Mouse (Mus musculus): Measurements from ENCODE around the gene Akr1c12.
"Not testable (repeated sequence)": the region's sequence is repeated elsewhere in the genome, so short reads cannot be mapped to it uniquely, and the experiment has no call there.

Gene Akr1c12

DNA sequence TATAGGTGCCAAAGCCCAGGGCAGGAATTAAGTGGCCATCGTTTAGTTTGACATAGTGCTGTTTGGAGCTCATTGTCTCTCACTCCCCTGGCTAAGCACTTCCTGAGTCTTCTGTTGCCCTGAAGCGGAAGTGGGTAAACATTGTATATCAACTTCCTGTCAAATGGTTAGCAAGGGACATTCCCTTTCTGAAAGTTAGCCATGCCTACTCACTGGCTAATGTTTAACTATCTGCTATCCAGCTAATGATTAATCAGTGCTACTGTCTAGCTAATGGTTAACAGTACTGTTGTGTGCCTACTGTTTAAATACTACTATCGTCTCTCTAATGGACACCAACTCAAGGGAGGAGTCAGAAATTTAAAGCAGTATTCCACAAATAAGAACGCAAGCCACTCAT is at the start of gene Akr1c12:
Gene Akr1c12, minus strand, starts transcription at position 150 of the 400 bp plus-strand sequence.
- in situ Hi-C loops (cut with MboI; ENCODE audit: low sequenced_read_pairs), result no loop called here

DNA sequence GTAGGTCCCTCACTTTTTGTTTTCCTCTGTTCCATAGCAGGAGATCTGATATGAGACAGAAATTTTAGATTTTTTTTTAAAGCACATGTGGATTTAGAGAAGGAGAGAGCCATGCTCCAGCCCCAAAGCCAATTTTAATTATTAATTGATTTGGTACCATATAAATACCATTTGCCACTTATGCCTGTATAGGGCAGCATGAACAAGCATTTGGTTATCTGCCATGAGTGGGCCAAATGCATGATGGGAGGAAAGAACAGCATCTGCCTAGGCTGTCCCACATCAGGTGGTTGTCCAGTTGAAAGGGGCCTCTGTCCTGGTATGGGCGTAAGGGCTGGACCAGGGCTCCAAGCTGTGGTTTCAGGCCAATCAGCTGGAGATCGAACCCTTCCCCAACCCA is 39.5 kb upstream of the Akr1c12 start:
- in situ Hi-C loops (cut with MboI; ENCODE audit: low sequenced_read_pairs), result no loop called here

DNA sequence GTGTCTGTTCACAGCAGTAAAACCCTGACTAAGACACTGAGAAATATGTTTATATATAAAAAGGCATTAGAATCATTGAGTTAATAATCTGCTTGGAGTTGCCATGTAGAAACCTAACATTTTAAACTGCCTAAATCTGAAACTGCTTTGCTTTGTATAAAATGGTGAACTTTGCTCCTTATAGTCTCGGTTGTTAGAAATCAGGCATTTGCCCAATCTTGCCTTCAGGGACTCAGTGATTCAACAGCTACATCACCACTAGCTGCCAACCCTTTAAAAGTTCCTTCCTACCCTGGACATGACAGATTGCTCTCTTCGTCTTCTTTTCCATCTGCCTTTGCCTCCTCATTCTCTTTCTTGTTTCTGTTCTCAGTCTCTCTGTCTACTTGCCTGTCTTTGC is 34.7 kb upstream of the Akr1c12 start:
- in situ Hi-C loops (cut with MboI; ENCODE audit: low sequenced_read_pairs), result no loop called here

DNA sequence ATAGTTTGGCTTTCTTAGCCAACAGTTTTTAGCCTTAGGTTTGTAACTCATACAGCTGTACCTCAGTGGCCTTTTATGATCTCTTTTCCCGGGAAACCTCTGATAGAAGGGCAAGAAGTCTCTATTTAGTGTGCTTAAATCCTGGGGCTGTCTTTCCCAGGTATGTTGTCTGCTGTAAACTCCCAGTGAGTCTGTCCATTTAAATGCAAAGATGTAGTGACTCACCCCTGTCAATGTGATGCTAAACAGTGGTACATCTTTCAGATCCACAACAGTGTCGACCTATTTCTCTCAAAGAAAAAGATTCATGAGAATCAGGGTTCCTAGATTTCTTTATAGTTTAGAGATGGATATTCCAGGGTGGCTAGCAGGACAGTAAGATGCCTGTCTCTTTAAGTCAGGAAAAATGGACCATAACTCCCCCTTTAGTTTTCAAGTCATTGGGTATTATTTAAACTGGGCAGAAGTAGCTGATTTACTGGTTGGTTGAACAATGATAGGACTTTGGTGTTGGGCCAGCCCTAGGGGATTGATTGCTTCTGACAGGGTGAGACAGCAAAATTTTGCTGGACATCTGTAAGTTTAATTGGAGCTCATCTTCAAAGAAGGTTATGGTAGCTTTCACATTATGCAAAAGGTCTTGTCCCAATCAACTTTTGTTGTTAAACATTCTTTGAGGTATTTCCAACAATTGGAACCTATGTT is 25.8 kb upstream of the Akr1c12 start:
- in situ Hi-C loops (cut with MboI; ENCODE audit: low sequenced_read_pairs), result no loop called here

DNA sequence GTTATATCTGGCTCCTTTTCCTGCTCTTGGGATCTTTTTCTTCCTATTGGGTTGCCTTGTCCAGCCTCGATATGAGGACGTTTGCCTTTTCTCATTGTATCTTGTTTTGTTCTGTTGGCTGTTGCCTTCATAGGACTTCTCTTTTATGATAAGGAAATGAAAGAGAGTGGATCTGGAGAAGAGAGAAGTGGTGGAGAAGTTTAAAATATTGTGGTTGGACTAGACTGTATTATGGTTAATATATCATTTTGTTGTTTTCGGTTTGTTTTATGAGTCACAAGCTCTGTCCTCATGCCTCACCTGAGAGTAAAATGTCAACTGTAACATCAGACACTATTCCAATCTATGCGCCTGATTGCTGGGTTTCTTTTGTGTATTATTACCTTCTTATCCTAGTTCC is 17.8 kb upstream of the Akr1c12 start:
- in situ Hi-C loops (cut with MboI; ENCODE audit: low sequenced_read_pairs), result no loop called here

DNA sequence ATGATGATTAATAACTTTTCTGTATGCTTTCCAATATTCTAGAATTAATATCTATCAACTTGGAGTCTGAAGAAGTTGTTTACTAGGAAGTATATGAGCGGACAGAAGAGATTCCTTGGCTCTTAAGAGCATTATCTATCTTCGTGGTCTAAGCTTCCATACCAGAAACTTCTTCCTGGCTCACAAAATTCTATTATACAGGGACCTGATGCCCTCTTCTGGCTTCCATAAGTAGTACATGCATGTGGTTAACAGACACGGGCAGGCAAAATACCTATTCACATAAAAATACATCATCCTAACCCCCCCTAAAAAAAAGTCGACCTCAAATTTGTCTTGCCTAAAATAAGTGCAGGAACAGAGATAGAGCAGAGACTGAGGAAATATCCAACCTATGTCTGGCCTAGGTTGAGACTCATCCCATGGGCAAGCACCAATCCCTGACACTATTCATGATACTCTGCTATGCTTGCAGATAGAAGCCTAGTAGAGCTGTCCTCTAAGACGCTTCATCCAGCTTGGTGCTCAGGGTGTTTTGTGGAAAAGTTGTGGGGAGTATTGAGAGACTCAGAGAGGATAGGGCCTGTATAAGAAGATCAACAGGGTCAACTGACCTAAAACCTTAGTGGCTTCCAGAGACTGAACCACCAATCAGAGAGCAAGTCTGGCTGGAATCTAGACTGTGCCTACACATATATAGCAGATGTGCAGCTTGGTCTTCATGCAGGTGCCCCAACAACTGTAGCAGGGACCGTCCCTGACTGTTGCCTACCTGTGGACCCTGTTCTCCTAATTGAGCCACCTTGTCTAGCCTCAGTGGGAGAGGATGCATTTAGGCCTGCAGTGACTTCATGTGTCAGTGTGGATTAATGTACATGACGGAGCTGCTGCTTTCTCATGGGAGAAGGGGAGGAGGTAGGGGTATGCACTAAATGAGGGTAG is 2.5 kb upstream of the Akr1c12 start:
- in situ Hi-C loops (cut with MboI; ENCODE audit: low sequenced_read_pairs), result loop anchor here (10.0 kb wide), 1 partner anchor 167 kb away; no protein-coding TSS in a partner anchor

DNA sequence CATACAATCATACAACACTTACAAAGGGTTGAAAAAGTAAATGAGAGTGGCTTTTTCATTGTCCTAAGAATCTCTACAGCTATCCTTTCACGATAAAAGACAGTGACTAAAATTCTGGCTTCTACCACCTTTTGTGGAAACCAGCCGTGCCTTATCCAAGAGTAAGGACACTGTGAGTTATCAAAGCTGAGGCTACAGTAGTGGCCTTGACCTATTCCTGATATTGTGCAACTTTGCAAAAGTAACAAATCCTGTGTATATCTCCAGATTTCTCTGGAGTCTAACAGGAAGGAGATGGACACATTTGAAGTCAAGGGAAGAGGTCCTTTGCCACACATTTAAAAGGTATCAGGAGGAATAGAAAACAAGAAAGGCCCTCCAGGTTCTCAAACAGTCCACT is 1.7 kb downstream of the Akr1c12 start:
- in situ Hi-C loops (cut with MboI; ENCODE audit: low sequenced_read_pairs), result no loop called here

DNA sequence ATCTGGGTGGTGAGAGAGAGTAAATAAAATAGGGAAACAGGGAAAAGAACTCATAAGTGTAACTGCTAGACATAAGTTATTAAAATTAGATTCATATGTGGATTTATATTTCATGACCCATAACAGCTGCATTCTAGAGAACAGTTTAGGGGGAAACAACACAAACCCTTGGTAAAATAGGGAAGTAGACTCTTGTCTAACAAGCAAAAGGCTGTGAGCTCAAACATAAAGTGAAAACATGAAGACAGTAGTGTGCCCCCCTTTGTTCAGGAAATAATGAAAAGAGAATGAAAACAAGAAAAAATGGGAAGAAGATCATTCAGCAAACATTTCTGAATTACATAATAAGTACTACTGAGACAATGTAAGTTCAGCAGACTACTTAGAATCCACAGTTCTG is 8.4 kb downstream of the Akr1c12 start:
- in situ Hi-C loops (cut with MboI; ENCODE audit: low sequenced_read_pairs), result no loop called here

DNA sequence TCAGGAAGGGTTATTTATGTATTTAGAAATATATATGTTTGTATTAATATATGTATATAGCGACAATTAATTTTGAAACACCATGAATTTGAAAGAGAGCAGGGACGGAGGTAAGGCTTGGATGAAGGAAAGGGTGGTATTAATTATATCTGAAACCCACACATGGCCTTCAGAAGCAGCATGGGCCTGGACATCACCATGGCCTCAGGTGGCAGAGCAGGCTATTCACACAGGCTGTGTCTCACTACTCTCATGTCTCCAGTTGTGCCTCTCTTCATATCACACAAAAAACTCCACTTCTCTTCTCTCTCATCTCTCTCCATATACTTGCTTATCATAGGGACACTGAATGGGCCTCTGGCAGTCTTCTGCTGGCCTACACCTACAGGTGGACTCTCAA is 13.8 kb downstream of the Akr1c12 start:
- in situ Hi-C loops (cut with MboI; ENCODE audit: low sequenced_read_pairs), result not testable (repeated sequence)

DNA sequence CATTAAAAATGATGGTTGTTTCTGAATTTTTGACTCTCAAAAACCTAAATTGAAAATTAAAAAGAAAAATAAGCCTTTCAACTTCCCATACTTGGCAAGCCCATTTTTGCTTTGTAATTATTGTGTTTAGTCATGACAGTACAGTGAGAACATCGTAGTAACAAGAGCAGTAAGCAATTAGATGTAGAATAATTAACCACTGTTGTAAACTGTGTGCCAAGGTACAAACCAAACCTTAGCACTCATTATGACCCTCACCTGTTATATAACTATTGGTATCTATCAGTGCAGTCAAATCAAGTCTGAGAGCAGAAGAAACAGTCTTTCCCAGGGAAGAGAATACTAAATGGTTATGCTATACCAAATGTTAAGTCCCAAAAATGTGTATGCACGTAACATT is 14.2 kb downstream of the Akr1c12 start:
- in situ Hi-C loops (cut with MboI; ENCODE audit: low sequenced_read_pairs), result no loop called here

DNA sequence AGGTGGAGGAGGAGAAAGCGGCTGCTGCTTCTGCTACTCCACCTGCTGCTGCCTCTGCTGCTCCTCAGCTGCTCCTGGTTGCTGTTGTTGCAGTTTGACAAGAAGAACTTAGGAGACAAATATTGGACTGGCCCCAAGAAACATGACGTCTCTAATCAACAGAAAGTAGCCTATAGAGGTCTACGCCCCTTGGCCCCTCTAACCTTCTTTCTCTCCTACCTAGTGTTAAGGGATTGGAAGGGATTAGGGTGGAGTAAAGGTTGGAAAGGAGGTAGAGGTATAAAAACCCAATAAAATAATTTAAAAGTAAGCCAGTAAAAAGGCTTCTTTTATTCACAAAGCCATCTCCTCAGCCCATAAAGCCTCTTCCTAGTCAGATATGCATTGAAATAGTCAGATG is 14.6 kb downstream of the Akr1c12 start:
- in situ Hi-C loops (cut with MboI; ENCODE audit: low sequenced_read_pairs), result no loop called here

DNA sequence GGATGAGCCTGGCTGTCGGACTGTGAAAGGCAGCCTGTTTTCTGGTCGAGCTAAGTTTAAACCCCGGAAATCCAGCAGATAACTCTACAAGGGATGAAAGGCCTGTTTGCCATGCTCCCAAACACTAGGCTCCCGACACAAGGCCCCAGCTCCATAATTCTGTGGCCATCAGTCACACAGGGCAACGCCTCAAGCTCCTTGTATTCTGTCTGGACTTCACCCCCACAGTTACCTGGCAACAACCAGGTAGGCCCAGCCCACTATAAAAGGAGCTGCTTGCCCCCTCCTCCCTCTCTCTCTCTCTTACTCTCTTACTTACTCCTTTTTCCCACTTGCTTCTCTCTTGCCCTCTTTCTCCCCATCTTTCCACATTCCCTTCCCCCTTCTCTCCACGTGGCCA is 21.9 kb downstream of the Akr1c12 start:
- in situ Hi-C loops (cut with MboI; ENCODE audit: low sequenced_read_pairs), result no loop called here

DNA sequence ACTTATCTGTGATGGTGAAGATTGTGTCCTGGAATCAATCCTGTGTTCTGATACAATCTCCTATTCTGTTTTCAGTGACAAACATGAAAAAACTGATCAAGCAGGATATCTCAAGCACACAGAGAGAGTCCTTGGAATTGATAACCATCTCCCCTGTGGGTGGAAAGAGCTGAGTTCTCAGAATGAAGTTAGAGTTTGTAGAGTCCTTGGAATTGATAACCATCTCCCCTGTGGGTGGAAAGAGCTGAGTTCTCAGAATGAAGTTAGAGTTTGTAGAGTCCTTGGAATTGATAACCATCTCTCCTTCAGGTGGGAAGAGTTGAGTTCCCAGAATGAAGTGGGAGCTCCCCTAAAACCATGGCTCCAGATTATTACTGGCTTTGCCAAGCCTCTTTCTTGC is 22.3 kb downstream of the Akr1c12 start:
- in situ Hi-C loops (cut with MboI; ENCODE audit: low sequenced_read_pairs), result not testable (repeated sequence)

DNA sequence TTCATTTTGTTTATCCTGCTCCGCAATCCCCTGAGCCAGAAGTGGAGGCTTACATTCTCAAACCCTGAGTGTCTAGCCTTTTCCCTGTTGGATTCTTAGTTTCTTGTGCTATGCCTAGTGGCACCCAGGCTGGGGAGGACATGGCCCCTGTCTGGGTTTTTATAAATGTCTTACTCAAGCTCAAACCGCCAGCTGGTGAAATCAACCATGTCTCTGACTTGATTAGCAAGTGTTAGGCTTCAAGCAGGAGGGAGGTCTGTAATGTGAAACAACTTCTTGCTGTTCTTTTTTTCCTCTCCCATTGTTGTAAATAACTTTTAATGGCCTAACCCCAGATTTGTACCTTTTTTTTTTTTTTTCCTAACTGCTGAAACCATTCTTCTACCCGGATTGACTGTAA is 29.9 kb downstream of the Akr1c12 start:
- in situ Hi-C loops (cut with MboI; ENCODE audit: low sequenced_read_pairs), result no loop called here

DNA sequence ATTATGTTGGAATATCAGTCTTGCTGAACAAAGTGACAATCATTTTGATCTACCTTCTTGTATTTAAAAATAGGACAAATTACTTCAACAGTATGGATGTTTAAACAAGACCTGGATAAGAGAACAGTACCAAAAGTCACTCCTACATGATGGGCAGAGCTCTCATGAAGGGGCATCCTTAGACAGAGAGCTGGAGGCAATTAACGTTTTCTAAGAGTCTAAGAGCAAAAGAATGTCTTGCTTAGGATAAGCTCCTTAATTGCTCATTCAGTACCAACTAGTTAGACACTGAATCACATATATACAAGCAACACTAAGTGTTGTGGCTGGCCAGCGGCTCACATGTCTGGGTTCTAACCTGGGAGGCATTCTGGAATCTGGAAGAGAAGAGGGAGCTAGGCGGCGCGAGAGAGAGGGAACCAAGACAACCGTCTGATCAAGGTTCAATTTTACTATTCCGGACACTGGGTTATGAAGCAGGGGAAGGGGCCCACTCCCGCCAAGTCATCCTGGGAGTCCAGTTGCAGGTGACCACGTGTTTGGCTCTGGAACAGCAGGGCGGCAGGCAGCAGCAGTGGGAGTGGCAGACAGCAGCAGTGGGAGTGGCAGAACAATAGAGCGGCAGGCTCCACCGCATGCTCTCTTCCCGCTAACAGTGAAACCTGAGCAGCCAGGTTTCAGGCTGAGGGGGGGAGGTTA is 34.2 kb downstream of the Akr1c12 start:
- in situ Hi-C loops (cut with MboI; ENCODE audit: low sequenced_read_pairs), result no loop called here

DNA sequence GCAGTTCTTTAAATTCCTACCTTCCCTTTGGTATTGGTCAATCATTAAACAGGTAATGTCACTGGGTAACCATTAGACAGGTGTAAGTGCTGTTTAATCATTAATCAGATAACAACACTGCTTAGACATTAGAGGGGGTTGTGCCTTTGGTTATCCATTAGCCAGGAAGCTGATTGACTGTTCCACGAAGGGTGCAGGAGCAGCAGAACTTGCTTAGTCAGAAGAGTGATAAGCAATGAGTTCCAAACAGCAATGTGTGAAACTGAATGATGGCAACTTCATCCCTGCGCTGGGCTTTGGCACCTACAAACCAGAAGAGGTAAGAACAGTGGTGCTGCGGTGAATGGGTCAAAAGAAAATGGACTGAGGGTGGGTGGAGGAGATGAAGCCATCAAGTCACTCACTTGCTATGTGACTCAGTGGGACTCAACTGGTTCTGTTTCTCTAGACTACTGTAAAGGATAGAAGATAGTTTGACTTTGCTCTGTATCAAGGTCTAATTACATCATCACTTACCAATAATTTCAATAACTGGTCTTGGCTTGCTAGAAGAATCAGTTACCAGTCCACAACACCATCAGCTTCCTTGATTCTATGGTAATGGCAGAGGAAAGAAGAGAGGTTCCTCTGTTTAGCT is 45.6 kb downstream of the Akr1c12 start:
- in situ Hi-C loops (cut with MboI; ENCODE audit: low sequenced_read_pairs), result no loop called here

DNA sequence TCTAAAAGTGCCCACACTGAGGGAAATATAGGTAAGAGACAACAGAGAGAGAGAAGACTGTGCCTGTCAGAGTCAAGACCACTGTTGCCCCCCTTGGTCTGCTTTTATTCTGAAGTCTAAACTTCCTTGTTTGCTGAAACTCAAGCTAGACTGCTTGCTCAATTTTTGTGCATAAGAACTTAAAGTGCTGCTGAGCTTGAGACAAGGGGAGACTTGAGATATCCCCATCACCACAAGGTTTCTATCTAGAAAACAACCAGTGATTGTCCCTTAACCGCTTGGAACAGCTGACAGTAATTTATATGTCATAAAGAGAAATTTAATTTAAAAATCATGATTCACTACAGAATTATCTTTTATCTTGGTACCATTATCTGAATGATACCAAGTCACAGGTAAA is 46.1 kb downstream of the Akr1c12 start:
- in situ Hi-C loops (cut with MboI; ENCODE audit: low sequenced_read_pairs), result no loop called here

DNA sequence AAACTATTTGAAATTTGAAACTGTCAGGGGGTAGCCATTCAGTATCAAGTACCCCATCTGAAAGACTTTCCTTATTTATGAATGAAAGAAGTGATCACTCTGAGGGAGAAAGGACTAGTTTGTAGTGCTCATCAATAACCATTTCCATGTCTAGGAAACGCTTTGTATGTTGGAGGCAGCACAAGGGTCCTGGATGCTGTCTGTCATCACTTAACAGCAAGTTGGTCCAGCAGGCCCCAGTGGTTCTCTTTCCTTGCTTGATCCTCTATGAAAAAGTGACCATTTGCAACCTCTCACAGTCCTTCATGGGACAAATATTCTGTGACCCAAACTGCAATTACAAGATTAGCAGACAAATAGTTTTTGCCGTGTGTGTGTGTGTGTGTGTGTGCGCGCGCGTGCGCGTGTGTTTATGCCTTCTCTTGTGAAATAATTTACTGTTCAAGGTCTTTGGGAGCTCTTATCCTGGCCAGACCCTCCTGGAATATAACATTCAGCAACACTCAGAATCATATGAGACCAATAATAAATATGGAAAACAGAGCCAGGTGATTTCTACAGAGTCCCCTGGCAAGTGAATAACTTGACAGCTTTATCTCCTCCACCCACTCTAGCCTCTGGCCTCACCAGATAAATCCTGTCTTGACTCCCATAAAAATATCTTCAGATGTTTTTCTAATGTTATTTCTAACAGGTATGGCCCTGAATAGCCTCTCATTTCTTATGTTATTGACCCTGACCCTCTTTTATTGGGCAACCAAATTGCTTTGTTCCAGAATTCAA is 48.2 kb downstream of the Akr1c12 start:
- in situ Hi-C loops (cut with MboI; ENCODE audit: low sequenced_read_pairs), result no loop called here

DNA sequence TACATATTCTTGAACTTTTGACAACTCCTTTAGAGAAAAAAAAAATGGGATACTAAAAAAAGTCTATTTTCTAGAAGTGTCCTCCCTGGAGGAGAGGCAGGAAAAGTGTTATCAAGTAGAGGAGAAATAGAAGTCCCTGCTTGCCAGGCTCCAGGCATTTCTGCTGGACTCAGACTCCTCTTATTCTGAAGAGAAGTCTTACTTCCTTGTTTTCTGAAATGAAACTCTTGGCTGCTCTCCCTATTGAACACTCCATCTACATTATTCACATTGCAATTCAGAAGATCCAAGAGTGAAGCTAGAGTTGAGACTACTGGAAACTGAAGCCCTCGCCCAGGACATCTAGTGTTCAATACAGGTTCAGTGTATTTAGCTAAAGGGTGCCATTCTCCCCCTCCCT is 50.8 kb downstream of the Akr1c12 start, which contains the start of gene Akr1c19:
Gene Akr1c19, plus strand, starts transcription at position 260 of the 400 bp plus-strand sequence.
- in situ Hi-C loops (cut with MboI; ENCODE audit: low sequenced_read_pairs), result no loop called here

All from CH12F3 (cell line).